Mouse (Mus musculus) heart, postnatal 0 days (tissue): Measurements from ENCODE around the gene Rsrp1. TPM values are rescaled to one million over a fixed set of nuclear protein-coding genes. Genes with fewer than 3 reads are reported as not detected.

Experiments
- ATAC-seq: fragments of 200-750 bp; cut with Nextera tagmentation; 2 replicates; pipeline ENCODE4 v1.8.0; 2017; ENCODE audit warnings: low read depth, moderate number of reproducible peaks, moderate library complexity; ENCODE audit not compliant: insufficient read depth
- DNase-seq: peaks from one replicate; pipeline ENCODE4 v3.0.0-alpha.2; 2016; ENCODE audit warnings: low spot score
- H3K27ac ChIP-seq: fragments of 300-500 bp; sonication (generic); 2 replicates; pipeline ENCODE4 v1.5.1; 2014; ENCODE audit warnings: low read depth, mild to moderate bottlenecking
- H3K27me3 ChIP-seq: fragments of 300-500 bp; sonication (generic); 2 replicates; pipeline ENCODE4 v1.6.1; 2014; ENCODE audit warnings: low read length, mixed read lengths; ENCODE audit not compliant: control insufficient read depth, insufficient read depth
- H3K36me3 ChIP-seq: fragments of 300-500 bp; sonication (generic); replicated peaks from 2 replicates; pipeline ENCODE4 v1.6.1; 2014; ENCODE audit warnings: low read length, mixed read lengths; ENCODE audit not compliant: control insufficient read depth, insufficient read depth
- H3K4me1 ChIP-seq: fragments of 300-500 bp; sonication (generic); 2 replicates; pipeline ENCODE4 v1.6.1; 2014; ENCODE audit warnings: antibody characterized with exemption; ENCODE audit not compliant: control insufficient read depth, insufficient read depth
- H3K4me2 ChIP-seq: fragments of 300-500 bp; sonication (generic); 2 replicates; pipeline ENCODE4 v1.6.1; 2014; ENCODE audit warnings: low read depth, mild to moderate bottlenecking, low read length, moderate library complexity
- H3K4me3 ChIP-seq: fragments of 300-500 bp; sonication (generic); 2 replicates; pipeline ENCODE4 v1.5.1; 2014; ENCODE audit warnings: low read depth, low read length
- H3K9ac ChIP-seq: fragments of 300-500 bp; sonication (generic); replicated peaks from 2 replicates; pipeline ENCODE4 v1.6.1; 2014; ENCODE audit warnings: low read depth, low read length, mixed read lengths
- H3K9me3 ChIP-seq: fragments of 300-500 bp; sonication (generic); replicated peaks from 2 replicates; pipeline ENCODE4 v1.6.1; 2016; ENCODE audit warnings: low read length; ENCODE audit not compliant: control insufficient read depth
- CTCF ChIP-seq: IDR thresholded peaks from 2 replicates; pipeline ENCODE4 v1.5.1; 2016; ENCODE audit warnings: antibody characterized with exemption, control low read depth, low read depth
- EP300 ChIP-seq: IDR thresholded peaks from 2 replicates; pipeline ENCODE4 v1.6.1; 2016; ENCODE audit warnings: antibody characterized with exemption, low read depth
- WGBS: fragments of 180-500 bp; shearing (Covaris S2); extraction: QIAGEN DNeasy Blood & Tissue Kit; methylation state at CpG from one replicate; pipeline ENCODE4 v1.1.7; 2014; 5-methylcytosine and 5-hydroxymethylcytosine counted together
- polyA plus RNA-seq: library from polyadenylated mRNA; unstranded; fragments of >200 nt; fragmentation: Nextera tagmentation; extraction: Ambion mirVana; gene quantifications from 2 replicates; pipeline ENCODE4 v1.2.1, GENCODE M21; 2015
- total RNA-seq: library from RNA; depleted of rRNA; stranded (reverse); fragments of >200 nt; gene quantifications from 2 replicates; pipeline ENCODE4 v1.2.3, GENCODE M21; 2014; ENCODE audit warnings: low replicate concordance

Gene Rsrp1
- total and polyA plus RNA-seq, 2 experiments from 2014 or later = 80.5 to 295 TPM

DNA sequence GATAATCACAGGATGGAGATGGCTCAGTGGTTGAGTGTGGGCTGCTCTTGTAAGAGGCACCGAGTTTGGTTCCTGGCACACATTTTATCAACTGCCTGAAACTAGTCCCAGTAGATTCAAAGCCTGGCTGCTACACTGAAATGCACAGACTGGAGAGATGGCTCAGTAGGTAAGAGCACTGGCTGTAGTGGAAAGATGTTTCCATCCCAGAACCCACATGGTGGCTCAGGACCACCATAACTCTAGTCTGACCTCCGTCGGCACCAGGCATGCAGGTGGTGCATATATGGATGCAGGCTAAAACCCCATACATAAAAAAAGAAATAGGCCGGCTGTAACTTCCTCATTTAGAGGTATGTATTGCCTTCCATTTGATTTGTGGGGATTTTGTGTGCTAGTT, 6.1 kb downstream of the Rsrp1 start:
- Histone ChIP-seq H3K9me3 (no peaks in the 10 kb centered on the region), H3K27ac (no peak overlapping the region), H3K4me3 (no peak overlapping the region), H3K4me1 (peaks cover 8% of the 10 kb centered on the region), H3K4me2 (no peak overlapping the region), H3K27me3 (no peaks in the 10 kb centered on the region), H3K36me3 (peaks cover 52% of the 10 kb centered on the region), H3K9ac (no peak overlapping the region)
- TF ChIP-seq EP300 (no peak), CTCF (no peak)
- ATAC-seq = no peak
- no peak for DNase-seq
- 80% methylated on average over 4 of the region's 4 CpGs for WGBS

DNA sequence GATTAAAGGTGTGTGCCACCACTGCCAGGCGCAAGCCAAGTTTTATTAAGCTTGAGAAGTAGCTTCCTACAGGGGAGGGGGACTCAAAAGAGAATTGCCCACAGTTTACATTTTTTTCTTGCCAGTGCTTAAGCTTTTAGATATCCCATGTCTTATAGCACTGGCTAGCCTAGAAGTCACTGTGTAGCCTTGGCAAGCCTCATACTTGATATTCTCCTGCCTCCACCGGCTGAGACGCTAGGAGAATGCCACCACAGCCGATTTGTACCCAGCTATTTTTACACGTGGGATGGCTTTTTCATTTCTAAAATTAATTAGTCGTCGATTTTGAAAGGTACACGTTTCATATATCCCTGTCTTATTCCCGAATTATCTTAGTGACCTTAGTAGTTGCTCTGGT, 6.8 kb downstream of the Rsrp1 start:
- H3K36me3 ChIP-seq = peaks cover 57% of the 10 kb centered on the region
- no peaks in the 10 kb centered on the region for H3K9me3 ChIP-seq
- no peaks in the 10 kb centered on the region for H3K27me3 ChIP-seq
- DNase-seq (no peak), ATAC-seq (no peak)
- peaks cover 8% of the 10 kb centered on the region for H3K4me1 ChIP-seq
- 14% methylated on average over 9 of the region's 9 CpGs for WGBS
- H3K4me2 ChIP-seq = peak overlapping the region; percentile 64
- peak overlapping the region; percentile 81 for H3K27ac ChIP-seq
- TF ChIP-seq EP300 = no peak
- TF ChIP-seq CTCF = no peak
- H3K4me3 ChIP-seq = peak overlapping the region; percentile 95
- peak overlapping the region; percentile 31; the same call in 1 of the 2 replicates for H3K9ac ChIP-seq

DNA sequence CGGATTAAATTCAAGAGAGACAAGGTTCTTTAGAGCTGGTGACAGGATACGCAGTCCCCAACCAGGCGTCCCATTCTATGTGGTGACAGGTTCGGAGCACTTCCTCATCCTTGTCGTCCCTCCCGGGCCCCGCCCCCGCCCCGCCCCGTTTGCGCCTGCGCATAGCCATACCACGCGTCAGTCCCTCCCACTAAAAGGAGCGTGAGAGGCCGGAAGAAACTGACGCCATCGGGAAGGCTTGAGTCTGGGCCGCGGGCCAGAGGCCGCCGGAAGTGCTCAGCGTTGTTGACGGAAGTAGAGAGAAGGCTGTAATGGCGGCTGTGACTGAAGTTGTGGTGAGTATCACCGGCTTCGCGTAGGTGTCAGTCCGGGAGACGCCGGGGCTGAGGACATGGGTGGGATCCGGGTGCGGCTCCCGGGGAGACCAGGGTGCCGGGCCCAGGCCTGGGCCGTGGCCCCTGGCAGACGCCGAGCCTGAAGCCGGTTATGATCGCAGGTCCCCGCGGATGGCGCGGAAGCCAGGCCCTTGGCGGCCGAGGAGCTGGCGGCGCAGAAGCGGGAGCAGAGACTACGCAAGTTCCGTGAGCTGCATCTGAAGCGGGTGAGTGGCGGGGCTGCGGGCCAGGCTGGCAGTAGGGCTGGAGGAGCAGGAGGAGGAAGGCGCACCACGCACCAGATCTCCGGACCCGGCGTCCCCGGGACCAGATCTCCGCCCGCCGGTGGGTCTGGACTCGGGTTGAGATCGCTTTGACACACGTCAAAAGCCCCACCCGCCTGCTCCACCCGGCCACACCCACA, 7.5 kb downstream of the Rsrp1 start, which contains the start of gene Syf2:
Gene Syf2 (plus strand): TSS at position 215 of the 798 bp plus-strand sequence.
- H3K36me3 ChIP-seq = peaks cover 57% of the 10 kb centered on the region
- H3K27ac ChIP-seq = peak within 1 kb of the TSS; percentile 91
- peak within 1 kb of the TSS; percentile 82 for H3K9ac ChIP-seq
- no peaks in the 10 kb centered on the region for H3K27me3 ChIP-seq
- peak within 1 kb of the TSS; percentile 95 for H3K4me3 ChIP-seq
- peaks cover 8% of the 10 kb centered on the region for H3K4me1 ChIP-seq
- under 1% methylated on average over 68 of the region's 68 CpGs for WGBS
- peak; percentile 96 for ATAC-seq
- peak; percentile 96 for DNase-seq
- no peaks in the 10 kb centered on the region for H3K9me3 ChIP-seq
- H3K4me2 ChIP-seq = peak within 1 kb of the TSS; percentile 86
- no peak for TF ChIP-seq CTCF
- peak; percentile 88; the same call in 1 of the 2 replicates for TF ChIP-seq EP300

DNA sequence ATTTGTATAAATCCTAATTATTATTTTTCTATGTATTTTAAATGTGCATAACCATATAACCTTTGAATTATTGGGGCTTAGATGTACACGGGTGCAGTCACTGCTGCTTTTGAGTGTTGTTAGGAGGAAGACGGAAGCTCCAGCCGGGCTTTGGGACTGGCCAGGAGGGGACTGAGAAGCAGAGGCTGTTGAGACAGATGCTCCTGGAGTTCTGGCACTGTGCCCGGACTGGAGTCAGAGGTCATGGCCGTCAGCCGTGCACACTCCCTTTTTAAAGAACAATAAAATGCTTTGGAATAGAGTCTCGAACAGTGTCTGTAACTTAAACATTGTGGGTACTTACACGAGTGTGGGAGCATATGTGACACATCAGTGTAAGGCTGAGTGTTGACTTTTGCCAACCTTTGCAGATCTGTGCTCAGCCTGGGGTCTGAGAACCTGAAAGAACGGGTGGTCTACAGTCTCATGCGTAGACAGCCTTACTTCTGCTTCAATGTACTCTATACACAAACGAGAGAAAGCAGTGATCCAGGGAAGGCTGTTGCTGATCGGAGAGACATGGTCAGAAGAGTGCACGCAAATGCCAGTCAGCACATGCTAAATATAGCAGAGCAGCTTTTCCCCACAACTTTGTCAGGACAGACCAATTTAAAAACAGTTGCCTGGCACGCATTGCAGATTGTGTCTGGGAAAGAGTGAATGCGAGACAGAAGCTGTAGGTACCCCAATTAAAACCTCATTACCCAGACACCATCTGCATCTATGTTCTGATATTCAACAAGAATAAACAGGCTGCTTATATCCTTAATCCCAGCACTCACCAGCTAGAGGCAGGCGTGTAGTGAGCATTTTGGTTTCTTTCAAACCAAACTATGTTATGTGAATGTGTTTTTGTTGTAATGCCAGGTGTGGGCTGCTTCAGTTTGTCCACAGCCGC, 14.1 kb downstream of the Rsrp1 start:
- peaks cover 42% of the 10 kb centered on the region for H3K36me3 ChIP-seq
- H3K4me3 ChIP-seq = no peak overlapping the region
- H3K27me3 ChIP-seq = no peaks in the 10 kb centered on the region
- WGBS = 19% methylated on average over 17 of the region's 17 CpGs
- no peaks in the 10 kb centered on the region for H3K9me3 ChIP-seq
- DNase-seq = peak; percentile 74
- no peaks in the 10 kb centered on the region; the same call in 1 of the 2 replicates for H3K4me1 ChIP-seq
- TF ChIP-seq CTCF (no peak), EP300 (0 out of 2 replicates have a peak, but pooled peaks have one; percentile 39)
- H3K4me2 ChIP-seq = peak overlapping the region; percentile 52
- H3K9ac ChIP-seq = no peak overlapping the region
- ATAC-seq = peak; percentile 77
- H3K27ac ChIP-seq = peak overlapping the region; percentile 88

DNA sequence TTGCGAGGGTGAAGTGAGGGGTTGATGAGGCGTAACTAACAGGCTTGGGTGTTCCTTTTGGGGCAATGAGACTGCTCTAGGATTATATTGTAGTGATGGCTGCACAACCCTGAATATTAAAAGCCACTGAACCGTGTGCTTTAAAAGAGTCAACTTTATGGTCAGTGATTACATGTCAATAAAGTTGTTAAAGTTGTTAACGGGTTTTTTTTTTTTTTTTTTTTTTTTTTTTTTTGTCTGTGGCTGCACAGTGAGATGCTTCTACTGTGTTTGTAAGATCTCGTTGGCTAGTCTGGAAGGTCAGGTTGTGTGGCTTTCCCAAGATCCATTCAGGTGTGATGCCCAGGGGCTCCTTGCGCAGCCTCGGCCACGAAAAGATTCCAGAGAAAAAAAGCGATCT, 16.5 kb downstream of the Rsrp1 start:
- no peak overlapping the region for H3K4me2 ChIP-seq
- TF ChIP-seq CTCF (no peak), EP300 (no peak)
- H3K27ac ChIP-seq = no peak overlapping the region
- ATAC-seq = no peak
- WGBS = 66% methylated on average over 9 of the region's 9 CpGs
- H3K36me3 ChIP-seq = peaks cover 20% of the 10 kb centered on the region
- H3K27me3 ChIP-seq = no peaks in the 10 kb centered on the region
- H3K4me1 ChIP-seq = no peaks in the 10 kb centered on the region; the same call in 1 of the 2 replicates
- no peak for DNase-seq
- no peak overlapping the region for H3K4me3 ChIP-seq
- H3K9me3 ChIP-seq = no peaks in the 10 kb centered on the region
- no peak overlapping the region for H3K9ac ChIP-seq
